Mouse (Mus musculus) MEL (cell line): ENCODE data around the gene Rps6kc1.

Experiments used
- CTCF ChIP-seq, 3 experiments: IDR thresholded peaks in 2 of 3; conservative IDR thresholded peaks in 1 of 3; 2 replicates each; pipeline ENCODE4 v1.5.1; 2011 to 2012; ENCODE audit warnings: low read length in 3 of 3, low read depth in 2 of 3, mild to moderate bottlenecking in 2 of 3, improper control_type of control experiment in 1 of 3, inconsistent platforms in 1 of 3, mixed read lengths in 1 of 3, moderate library complexity in 1 of 3; ENCODE audit not compliant: control insufficient read depth in 1 of 3, insufficient read depth in 1 of 3, poor library complexity in 1 of 3, severe bottlenecking in 1 of 3
- GATA1 ChIP-seq: IDR thresholded peaks from 2 replicates; pipeline ENCODE4 v1.6.1; 2011; ENCODE audit warnings: low read depth, low read length, improper control_type of control experiment
- USF1 ChIP-seq: IDR thresholded peaks from 2 replicates; pipeline ENCODE4 v1.6.1; 2014; ENCODE audit warnings: low read depth, mild to moderate bottlenecking, inconsistent platforms, low read length, improper control_type of control experiment, moderate library complexity

DNA sequence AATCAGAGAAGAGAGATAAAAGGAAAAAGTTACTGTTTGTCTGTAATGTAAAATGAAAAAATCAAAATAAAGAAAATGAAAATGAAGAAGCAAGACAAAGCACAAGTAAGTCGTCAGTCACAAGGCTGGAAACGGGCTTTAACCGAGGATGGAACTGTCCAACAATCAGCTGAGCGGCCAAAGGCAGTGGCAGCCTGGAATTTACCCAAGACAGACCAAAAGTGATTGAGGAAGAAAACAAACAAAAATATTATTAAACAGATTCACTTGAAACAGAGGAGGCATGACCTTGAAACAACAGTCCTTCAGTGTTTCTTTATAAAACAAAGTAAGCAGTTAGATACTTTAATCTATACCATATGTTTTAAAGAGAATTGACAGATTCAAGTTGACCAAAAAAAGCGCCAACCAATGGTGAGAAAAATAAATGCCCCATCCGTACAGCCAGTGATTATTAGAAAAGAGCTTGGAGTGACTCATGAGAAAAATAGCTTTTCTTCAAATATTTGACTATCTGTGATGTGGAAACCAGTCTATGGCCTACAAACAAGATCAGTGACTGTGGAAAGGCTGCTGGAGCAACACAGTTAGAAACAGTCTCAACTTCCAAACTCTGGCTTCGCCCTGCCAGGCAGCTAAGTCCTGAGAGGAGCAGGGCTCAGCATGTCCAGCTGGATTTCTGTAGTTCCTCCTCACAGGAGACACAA is 77.2 kb downstream of the Rps6kc1 start:
- TF ChIP-seq GATA1 (no peak), USF1 (no peak), CTCF (IDR thresholded peaks at IDR 0.05 in 2 of 3, conservative IDR thresholded peaks at IDR 0.05 in 1 of 3; ENCODE audit: control insufficient read depth in 1 of 3, insufficient read depth in 1 of 3, low read depth in 2 of 3, low read length in 3 of 3, poor library complexity in 1 of 3, severe bottlenecking in 1 of 3) (no peak)
